Mouse (Mus musculus): ENCODE results near the gene Ros1. TPM values are rescaled to one million over a fixed set of nuclear protein-coding genes. Genes with fewer than 3 reads are reported as not detected.

Gene Ros1
- not detected in 2 replicates for polyA plus RNA-seq (2015; fragmentation: Nextera tagmentation; extraction: Ambion mirVana)

DNA sequence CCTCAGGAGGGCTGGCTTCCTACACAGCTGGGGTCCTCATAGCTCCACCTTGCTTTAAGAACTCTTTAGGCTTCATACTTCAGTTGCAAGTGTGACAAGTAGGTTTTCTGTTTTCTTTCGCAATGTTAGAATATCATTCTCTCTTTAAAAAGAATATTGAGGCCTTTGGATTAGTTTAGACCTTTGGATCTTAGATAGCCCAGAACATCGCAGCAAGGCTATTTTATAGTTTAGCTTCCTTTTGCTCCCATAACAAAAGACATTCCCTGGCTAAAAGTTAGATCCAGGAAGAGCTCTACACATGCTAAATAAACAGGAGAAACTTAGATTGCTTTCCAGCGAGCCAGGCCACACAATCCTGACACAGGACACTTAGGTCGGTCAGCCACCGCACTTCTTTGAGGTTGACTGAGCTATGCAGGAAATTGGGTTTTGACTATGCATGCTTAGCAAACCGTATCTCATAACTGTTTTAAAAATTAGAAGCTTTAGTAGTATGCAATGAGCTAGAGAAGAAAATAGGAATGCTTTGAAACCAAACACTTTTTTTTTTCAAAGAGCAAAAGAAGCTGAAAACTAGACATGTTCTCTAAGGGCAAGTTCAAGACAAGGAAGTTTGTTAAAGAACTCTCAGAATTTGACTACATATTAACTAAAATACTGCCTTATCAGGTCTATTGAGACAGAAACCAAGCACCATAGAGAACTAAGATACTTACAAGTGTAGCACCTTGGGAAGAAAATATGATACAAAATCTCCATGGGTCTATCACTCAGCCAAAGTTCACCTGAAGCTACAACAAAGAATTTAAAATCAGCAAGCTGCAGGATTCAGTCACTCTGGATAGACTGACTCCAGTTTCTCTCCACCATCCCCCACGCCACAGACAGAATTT is at the start of gene Ros1:
Gene Ros1 (minus strand): TSS at position 288 of the 896 bp plus-strand sequence.
- H3K9ac ChIP-seq, result no peak within 1 kb of the TSS
- WGBS, result 79% methylated on average over 7 of the region's 7 CpGs
- no peak for ATAC-seq (ENCODE audit: insufficient number of reproducible peaks, insufficient read depth, low FRiP score, low TSS enrichment, low read depth)
- H3K4me1 ChIP-seq, result no peaks in the 10 kb centered on the region
- H3K4me3 ChIP-seq, result no peak within 1 kb of the TSS
- no peaks in the 10 kb centered on the region for H3K36me3 ChIP-seq
- H3K9me3 ChIP-seq, result 0 out of 2 replicates have a peak, but pooled peaks cover 2% of the 10 kb centered on the region
- H3K27me3 ChIP-seq, result no peaks in the 10 kb centered on the region
- H3K27ac ChIP-seq, result no peak within 1 kb of the TSS
- no peak within 1 kb of the TSS for H3K4me2 ChIP-seq

GRCm38 (mm10) chr10:52242680-52243323 is 47.8 kb upstream of the Ros1 start:
- Histone ChIP-seq H3K36me3 (no peaks in the 10 kb centered on the region), H3K27me3 (no peaks in the 10 kb centered on the region), H3K9me3 (no peaks in the 10 kb centered on the region), H3K27ac (no peak overlapping the region), H3K4me3 (no peak overlapping the region), H3K4me1 (peaks cover 5% of the 10 kb centered on the region; the same call in 1 of the 2 replicates), H3K9ac (no peak overlapping the region; the same call in 1 of the 2 replicates), H3K4me2 (no peak overlapping the region)
- no peak for ATAC-seq (ENCODE audit: insufficient number of reproducible peaks, insufficient read depth, low FRiP score, low TSS enrichment, low read depth)
- WGBS, result 19% methylated on average over 7 of the region's 7 CpGs

- H3K9ac ChIP-seq, result no peak overlapping the region
- no peak overlapping the region for H3K4me2 ChIP-seq
- 80% methylated on average over 5 of the region's 5 CpGs for WGBS
- H3K4me1 ChIP-seq, result peaks cover 5% of the 10 kb centered on the region; the same call in 1 of the 2 replicates
- H3K9me3 ChIP-seq, result no peaks in the 10 kb centered on the region
- H3K27ac ChIP-seq, result no peak overlapping the region
- ATAC-seq (ENCODE audit: insufficient number of reproducible peaks, insufficient read depth, low FRiP score, low TSS enrichment, low read depth), result no peak
- H3K4me3 ChIP-seq, result no peak overlapping the region
- H3K27me3 ChIP-seq, result no peaks in the 10 kb centered on the region
- H3K36me3 ChIP-seq, result no peaks in the 10 kb centered on the region
Measured at GRCm38 (mm10) chr10:52242015-52242414, 47.0 kb upstream of the Ros1 start.

DNA sequence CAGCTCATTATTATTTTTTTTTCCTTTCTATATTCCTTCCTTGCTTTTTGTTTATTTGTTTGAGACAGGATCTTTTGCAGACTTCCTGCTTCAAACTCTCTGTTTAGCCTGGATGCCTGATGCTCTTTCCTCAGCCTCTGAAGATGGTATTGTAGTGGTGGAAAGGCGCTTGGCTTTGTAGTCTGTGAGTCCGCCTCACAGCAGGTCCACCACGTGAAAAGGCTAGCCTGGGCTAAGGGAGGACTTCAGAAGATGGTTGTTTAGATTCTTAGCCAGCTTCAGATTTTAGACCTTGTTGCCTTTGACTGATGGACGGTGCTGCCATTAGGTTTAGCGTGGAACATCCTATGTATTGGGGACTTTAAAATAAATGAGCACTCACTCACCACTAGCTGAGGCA is 40.4 kb upstream of the Ros1 start:
- no peaks in the 10 kb centered on the region for H3K9me3 ChIP-seq
- no peaks in the 10 kb centered on the region for H3K27me3 ChIP-seq
- H3K27ac ChIP-seq, result no peak overlapping the region
- ATAC-seq (ENCODE audit: insufficient number of reproducible peaks, insufficient read depth, low FRiP score, low TSS enrichment, low read depth), result no peak
- no peaks in the 10 kb centered on the region for H3K36me3 ChIP-seq
- peak overlapping the region; percentile 78 for H3K4me2 ChIP-seq
- no peak overlapping the region for H3K9ac ChIP-seq
- WGBS, result 87% methylated on average over 5 of the region's 5 CpGs
- peaks cover 21% of the 10 kb centered on the region for H3K4me1 ChIP-seq
- H3K4me3 ChIP-seq, result 0 out of 2 replicates have a peak overlapping the region, but pooled peaks have one; percentile 83

DNA sequence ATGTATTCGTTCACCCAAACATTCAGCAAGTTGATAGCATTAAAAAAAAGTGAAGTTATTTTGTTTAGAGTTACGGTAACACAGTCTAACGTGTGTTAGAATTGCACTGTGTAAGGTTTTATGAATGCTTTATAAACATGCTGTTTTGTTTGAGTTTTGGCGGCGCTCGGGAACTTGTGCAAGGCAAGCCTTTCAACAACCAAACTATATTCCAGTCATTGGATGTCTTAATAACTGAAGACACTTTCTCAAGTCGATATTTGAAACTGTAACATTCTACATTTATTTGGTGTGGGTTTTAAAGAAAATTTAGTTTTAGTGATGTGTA is 39.6 kb upstream of the Ros1 start:
- Histone ChIP-seq H3K9me3 (no peaks in the 10 kb centered on the region), H3K4me1 (peaks cover 21% of the 10 kb centered on the region), H3K27me3 (no peaks in the 10 kb centered on the region), H3K27ac (no peak overlapping the region), H3K9ac (peak overlapping the region; percentile 92), H3K4me3 (peak overlapping the region; percentile 83), H3K36me3 (no peaks in the 10 kb centered on the region), H3K4me2 (peak overlapping the region; percentile 78)
- ATAC-seq (ENCODE audit: insufficient number of reproducible peaks, insufficient read depth, low FRiP score, low TSS enrichment, low read depth), result no peak
- 9% methylated on average over 7 of the region's 7 CpGs for WGBS

- Histone ChIP-seq H3K4me2 (peak overlapping the region; percentile 78), H3K9ac (peak overlapping the region; percentile 92), H3K4me3 (peak overlapping the region; percentile 83), H3K4me1 (peaks cover 21% of the 10 kb centered on the region), H3K36me3 (no peaks in the 10 kb centered on the region), H3K9me3 (no peaks in the 10 kb centered on the region), H3K27me3 (no peaks in the 10 kb centered on the region), H3K27ac (peak overlapping the region; percentile 72)
- WGBS, result under 1% methylated on average over 40 of the region's 40 CpGs
- ATAC-seq (ENCODE audit: insufficient number of reproducible peaks, insufficient read depth, low FRiP score, low TSS enrichment, low read depth), result peak; percentile 49
Measured at GRCm38 (mm10) chr10:52233969-52234653, 39.1 kb upstream of the Ros1 start.

- H3K4me3 ChIP-seq, result peak within 1 kb of the TSS; percentile 83
- H3K4me1 ChIP-seq, result peaks cover 21% of the 10 kb centered on the region
- peak within 1 kb of the TSS; percentile 78 for H3K4me2 ChIP-seq
- H3K27ac ChIP-seq, result peak within 1 kb of the TSS; percentile 72
- no peaks in the 10 kb centered on the region for H3K27me3 ChIP-seq
- ATAC-seq (ENCODE audit: insufficient number of reproducible peaks, insufficient read depth, low FRiP score, low TSS enrichment, low read depth), result peak; percentile 94
- peak within 1 kb of the TSS; percentile 92 for H3K9ac ChIP-seq
- H3K9me3 ChIP-seq, result no peaks in the 10 kb centered on the region
- WGBS, result under 1% methylated on average over 52 of the region's 60 CpGs
- H3K36me3 ChIP-seq, result no peaks in the 10 kb centered on the region
Measured at GRCm38 (mm10) chr10:52233301-52233968, 38.4 kb upstream of the Ros1 start, which contains the start of gene Dcbld1. Dcbld1 (plus strand) TSS chr10:52233619.

DNA sequence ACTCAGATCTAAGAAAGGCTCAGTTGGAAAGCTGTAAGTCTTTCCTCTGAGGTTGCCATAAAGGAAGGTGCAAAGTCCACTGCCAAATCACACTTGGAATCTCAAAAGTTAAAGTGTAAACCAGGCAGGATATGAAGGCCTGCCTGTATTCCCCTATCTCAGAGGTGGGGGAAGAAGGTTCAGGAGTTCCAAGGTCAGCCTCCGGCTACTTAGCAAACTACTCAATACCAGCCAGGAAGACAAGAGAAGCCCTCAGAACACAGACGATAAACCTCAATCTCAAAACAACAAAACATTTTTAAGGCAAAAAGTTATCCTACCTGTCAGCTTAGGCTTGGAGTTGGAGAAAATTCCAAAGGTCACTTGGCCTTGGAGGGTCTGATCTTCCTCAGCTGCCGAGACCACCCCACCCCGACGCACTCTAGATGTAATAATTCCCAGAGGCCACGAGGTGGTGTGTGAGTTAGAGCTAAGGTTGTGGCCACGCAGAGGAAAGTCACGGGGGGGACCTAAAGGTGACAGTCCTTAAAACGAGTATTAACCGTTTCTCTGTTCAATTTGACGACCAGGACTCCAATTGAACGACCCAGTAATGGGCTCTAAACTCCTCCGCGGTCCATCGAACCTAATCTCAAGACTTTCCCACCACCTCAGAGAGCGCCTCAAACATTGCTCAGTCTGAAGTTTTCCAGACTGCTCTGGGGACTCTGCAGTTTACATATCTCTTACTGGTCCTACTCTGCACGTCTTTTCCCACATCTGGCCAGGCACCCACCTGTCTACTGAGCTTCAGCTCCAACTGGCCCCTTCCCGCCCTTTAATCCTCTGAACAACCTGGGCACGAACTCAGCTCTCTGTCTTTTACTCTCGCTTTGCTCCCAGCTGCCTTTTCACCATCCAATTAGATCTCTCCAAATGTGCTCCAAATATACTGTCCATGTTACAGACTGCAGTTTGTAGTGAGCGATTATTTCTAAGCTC is 37.4 kb upstream of the Ros1 start:
- WGBS, result 12% methylated on average over 21 of the region's 21 CpGs
- ATAC-seq (ENCODE audit: insufficient number of reproducible peaks, insufficient read depth, low FRiP score, low TSS enrichment, low read depth), result no peak
- no peak overlapping the region for H3K27ac ChIP-seq
- H3K36me3 ChIP-seq, result no peaks in the 10 kb centered on the region
- H3K9ac ChIP-seq, result no peak overlapping the region
- peak overlapping the region; percentile 78 for H3K4me2 ChIP-seq
- H3K27me3 ChIP-seq, result no peaks in the 10 kb centered on the region
- H3K4me1 ChIP-seq, result peaks cover 21% of the 10 kb centered on the region
- no peaks in the 10 kb centered on the region for H3K9me3 ChIP-seq
- peak overlapping the region; percentile 83 for H3K4me3 ChIP-seq

DNA sequence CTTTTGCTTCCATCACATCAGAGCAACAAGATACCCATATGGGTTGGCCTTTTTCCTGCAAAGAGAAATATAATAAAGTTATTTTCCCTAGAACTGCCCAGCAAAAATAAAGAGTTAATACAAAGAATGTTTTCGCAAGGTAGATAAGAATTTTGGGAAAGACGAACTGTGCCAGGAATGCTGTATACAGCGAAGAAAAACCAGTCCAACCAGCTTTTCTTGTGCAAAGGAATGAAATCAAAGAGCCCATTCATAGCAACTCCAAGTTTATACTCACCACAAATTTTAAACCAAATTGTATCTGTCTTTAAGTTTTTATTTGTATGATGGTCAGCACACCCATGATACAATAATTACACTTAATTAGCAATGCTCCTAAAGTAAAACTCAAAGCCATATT is 24.6 kb upstream of the Ros1 start:
- H3K9me3 ChIP-seq, result no peaks in the 10 kb centered on the region
- no peaks in the 10 kb centered on the region for H3K36me3 ChIP-seq
- no peak overlapping the region for H3K9ac ChIP-seq
- H3K27ac ChIP-seq, result no peak overlapping the region
- H3K27me3 ChIP-seq, result no peaks in the 10 kb centered on the region
- H3K4me2 ChIP-seq, result no peak overlapping the region
- no peak for ATAC-seq (ENCODE audit: insufficient number of reproducible peaks, insufficient read depth, low FRiP score, low TSS enrichment, low read depth)
- H3K4me1 ChIP-seq, result no peaks in the 10 kb centered on the region
- 53% methylated on average over 3 of the region's 3 CpGs for WGBS
- no peak overlapping the region for H3K4me3 ChIP-seq

DNA sequence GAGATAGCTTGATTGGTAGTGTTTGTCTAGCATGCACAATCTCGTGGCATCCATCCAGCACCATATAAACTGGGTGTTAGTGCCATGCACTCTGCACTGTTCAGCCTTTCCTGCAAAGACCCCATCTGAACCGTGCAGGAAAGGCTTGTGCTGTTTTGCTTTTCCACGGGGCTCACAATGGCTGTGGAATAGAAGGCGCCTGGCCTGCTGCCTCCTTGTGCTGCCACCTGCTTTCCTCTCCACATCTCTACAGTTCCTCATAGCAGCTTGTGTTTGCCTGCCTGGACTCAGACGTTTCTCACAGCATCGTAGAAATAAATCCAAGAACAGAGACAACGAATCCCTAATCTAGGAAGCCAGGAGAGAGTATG is 22.5 kb upstream of the Ros1 start:
- H3K9me3 ChIP-seq, result no peaks in the 10 kb centered on the region
- no peak overlapping the region for H3K4me2 ChIP-seq
- H3K36me3 ChIP-seq, result no peaks in the 10 kb centered on the region
- ATAC-seq (ENCODE audit: insufficient number of reproducible peaks, insufficient read depth, low FRiP score, low TSS enrichment, low read depth), result no peak
- WGBS, result 42% methylated on average over 7 of the region's 7 CpGs
- H3K4me1 ChIP-seq, result no peaks in the 10 kb centered on the region
- H3K9ac ChIP-seq, result no peak overlapping the region
- no peak overlapping the region for H3K27ac ChIP-seq
- no peak overlapping the region for H3K4me3 ChIP-seq
- no peaks in the 10 kb centered on the region for H3K27me3 ChIP-seq

Data from embryonic facial prominence, embryonic 13.5 days (tissue).